Mouse (Mus musculus) heart, embryonic 14.5 days (tissue): ENCODE measurements around the gene Myl7. TPM values are rescaled to one million over a fixed set of nuclear protein-coding genes. Genes with fewer than 3 reads are reported as not detected.

Source experiments
- ATAC-seq: fragments of 200-750 bp; cut with Nextera tagmentation; 2 replicates; pipeline ENCODE4 v1.8.0; 2017; ENCODE audit warnings: low read depth, moderate TSS enrichment; ENCODE audit not compliant: insufficient number of reproducible peaks, insufficient read depth, low FRiP score
- H3K27ac ChIP-seq, 2 experiments: fragments of 200-500 bp in 1 of 2; fragments of 300-500 bp in 1 of 2; sonication (generic) in 1 of 2; replicated peaks in 1 of 2; 2 replicates each; pipeline ENCODE4 v1.5.1; 2012 to 2014; ENCODE audit warnings: low read depth in 2 of 2, low read length in 2 of 2, control low read depth in 1 of 2, mild to moderate bottlenecking in 1 of 2, mixed read lengths in 1 of 2; ENCODE audit not compliant: control insufficient read depth in 1 of 2, insufficient read depth in 1 of 2
- H3K27me3 ChIP-seq: fragments of 300-500 bp; sonication (generic); 2 replicates; pipeline ENCODE4 v1.6.1; 2014; ENCODE audit warnings: mild to moderate bottlenecking, low read length, control low read depth; ENCODE audit not compliant: control insufficient read depth, insufficient read depth
- H3K36me3 ChIP-seq: fragments of 300-500 bp; sonication (generic); 2 replicates; pipeline ENCODE4 v1.6.1; 2014; ENCODE audit warnings: mild to moderate bottlenecking, control low read depth, low read length, mixed read lengths; ENCODE audit not compliant: control insufficient read depth, insufficient read depth
- H3K4me1 ChIP-seq, 2 experiments: fragments of 200-500 bp in 1 of 2; fragments of 300-500 bp in 1 of 2; sonication (generic) in 1 of 2; 2 replicates each; pipeline ENCODE4 v1.6.1; 2012 to 2014; ENCODE audit warnings: low read length in 2 of 2, control low read depth in 1 of 2, mixed read lengths in 1 of 2; ENCODE audit not compliant: control insufficient read depth in 2 of 2, insufficient read depth in 2 of 2
- H3K4me2 ChIP-seq: fragments of 300-500 bp; sonication (generic); 2 replicates; pipeline ENCODE4 v1.6.1; 2014; ENCODE audit warnings: mild to moderate bottlenecking, low read length
- H3K4me3 ChIP-seq, 2 experiments: fragments of 200-500 bp in 1 of 2; fragments of 300-500 bp in 1 of 2; sonication (generic) in 1 of 2; 2 replicates each; pipeline ENCODE4 v1.5.1; 2012 to 2014; ENCODE audit warnings: low read length in 2 of 2, mild to moderate bottlenecking in 2 of 2, control low read depth in 1 of 2, low read depth in 1 of 2, moderate library complexity in 1 of 2; ENCODE audit not compliant: control insufficient read depth in 1 of 2, insufficient read depth in 1 of 2
- H3K9ac ChIP-seq: fragments of 300-500 bp; sonication (generic); 2 replicates; pipeline ENCODE4 v1.6.1; 2014; ENCODE audit warnings: mild to moderate bottlenecking, low read length
- H3K9me3 ChIP-seq: fragments of 300-500 bp; sonication (generic); 2 replicates; pipeline ENCODE4 v1.6.1; 2016; ENCODE audit warnings: low read length, control low read depth; ENCODE audit not compliant: control insufficient read depth
- WGBS: fragments of 180-500 bp; shearing (Covaris S2); extraction: QIAGEN DNeasy Blood & Tissue Kit; methylation state at CpG from one replicate; pipeline ENCODE4 v1.1.7; 2014; 5-methylcytosine and 5-hydroxymethylcytosine counted together
- polyA plus RNA-seq: library from polyadenylated mRNA; unstranded; fragments of >200 nt; fragmentation: Nextera tagmentation; extraction: Ambion mirVana; gene quantifications from 2 replicates; pipeline ENCODE4 v1.2.1, GENCODE M21; 2014

Myl7 gene
- polyA plus RNA-seq, 1 experiment from 2014 or later: 7,420 TPM

DNA sequence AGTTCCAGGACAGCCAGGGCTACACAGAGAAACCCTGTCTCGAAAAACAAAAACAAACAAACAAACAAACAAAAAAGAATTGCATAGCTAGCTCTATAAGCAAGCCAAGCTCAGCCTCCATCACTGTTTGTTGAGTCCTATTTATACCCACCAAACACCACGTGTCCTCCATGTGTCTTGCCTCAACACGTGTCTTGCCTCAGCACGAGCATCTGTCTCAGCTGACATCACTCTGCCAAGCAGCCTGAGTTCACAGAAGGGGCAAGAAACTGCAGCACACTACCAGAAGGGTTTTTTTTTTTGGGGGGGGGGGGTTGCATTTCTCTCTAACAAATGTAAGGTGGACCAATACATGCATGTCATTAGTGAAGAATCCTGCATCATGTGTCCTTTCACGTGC lies 48.1 kb downstream of the Myl7 start:
- H3K4me3 ChIP-seq: no peak overlapping the region
- no peak overlapping the region for H3K4me2 ChIP-seq
- WGBS: 42% methylated on average over 5 of the region's 5 CpGs
- H3K4me1 ChIP-seq: peaks cover 30 to 32% of the 10 kb centered on the region in 2 experiments
- H3K9ac ChIP-seq: no peak overlapping the region
- no peaks in the 10 kb centered on the region for H3K36me3 ChIP-seq
- no peaks in the 10 kb centered on the region for H3K27me3 ChIP-seq
- no peak overlapping the region for H3K27ac ChIP-seq
- peaks cover 6% of the 10 kb centered on the region; the same call in 1 of the 2 replicates for H3K9me3 ChIP-seq
- ATAC-seq: no peak

DNA sequence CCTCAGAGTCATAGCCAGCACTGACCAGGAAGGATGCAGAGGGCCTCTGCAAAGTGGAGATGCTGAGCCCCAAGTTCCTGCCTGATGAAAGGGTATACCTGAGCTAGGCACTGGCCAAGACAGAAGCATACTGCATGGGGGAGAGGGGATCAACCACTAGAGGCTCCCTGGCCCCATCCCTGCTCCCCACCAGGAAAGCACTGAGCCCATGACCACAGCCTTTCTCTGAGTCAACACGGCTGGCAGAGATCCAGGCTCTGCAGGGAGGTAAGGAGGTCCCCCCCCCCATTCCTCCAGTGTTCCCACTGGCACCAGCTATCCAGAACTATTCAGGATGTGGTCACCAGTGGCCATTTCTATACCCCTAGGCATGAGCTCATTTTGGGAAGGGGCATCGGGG lies 49.3 kb downstream of the Myl7 start:
- no peak for ATAC-seq
- peaks cover 30 to 31% of the 10 kb centered on the region in 2 experiments for H3K4me1 ChIP-seq
- no peak overlapping the region for H3K9ac ChIP-seq
- H3K4me3 ChIP-seq: no peak overlapping the region
- H3K4me2 ChIP-seq: no peak overlapping the region
- whole genome bisulfite sequencing: 73% methylated on average over 2 of the region's 2 CpGs
- no peaks in the 10 kb centered on the region for H3K36me3 ChIP-seq
- H3K27me3 ChIP-seq: no peaks in the 10 kb centered on the region
- peaks cover 6% of the 10 kb centered on the region; the same call in 1 of the 2 replicates for H3K9me3 ChIP-seq
- H3K27ac ChIP-seq: no peak overlapping the region

GRCm38 (mm10) chr11:5848741-5849140 lies 49.8 kb downstream of the Myl7 start:
- Histone ChIP-seq H3K4me2 (no peak overlapping the region), H3K9me3 (peaks cover 6% of the 10 kb centered on the region; the same call in 1 of the 2 replicates), H3K27ac (no peak overlapping the region; a peak in 1 of 4 replicates), H3K36me3 (no peaks in the 10 kb centered on the region), H3K9ac (no peak overlapping the region), H3K4me1 (peaks cover 30 to 31% of the 10 kb centered on the region in 2 experiments), H3K4me3 (no peak overlapping the region), H3K27me3 (no peaks in the 10 kb centered on the region)
- 43% methylated on average over 6 of the region's 6 CpGs for WGBS
- no peak for ATAC-seq

- peaks cover 23 to 26% of the 10 kb centered on the region in 2 experiments for H3K4me1 ChIP-seq
- H3K36me3 ChIP-seq: no peaks in the 10 kb centered on the region
- no peak overlapping the region for H3K4me2 ChIP-seq
- no peak overlapping the region for H3K9ac ChIP-seq
- 38% methylated on average over 7 of the region's 7 CpGs for WGBS
- H3K27me3 ChIP-seq: no peaks in the 10 kb centered on the region
- no peak overlapping the region for H3K4me3 ChIP-seq
- ATAC-seq: no peak
- H3K9me3 ChIP-seq: peaks cover 11% of the 10 kb centered on the region
- H3K27ac ChIP-seq: peak overlapping the region; percentile 46 to 57
These were observed 51.8 kb downstream of the Myl7 start for GRCm38 (mm10) chr11:5846639-5847345.

Other genes with a start within 250 kb of the Myl7 start
- gene Mrps24, start 183.1 kb downstream of the Myl7 start, polyA plus RNA-seq: 219 and 235 TPM in 2 replicates
- gene Urgcp, start 136.4 kb downstream of the Myl7 start, polyA plus RNA-seq: 19.9 and 22.1 TPM in 2 replicates
- gene Dbnl, start 110.3 kb downstream of the Myl7 start, polyA plus RNA-seq: 65.6 and 71.2 TPM in 2 replicates
- gene Pgam2, start 95.0 kb downstream of the Myl7 start, polyA plus RNA-seq: 1,077 and 1,126 TPM in 2 replicates
- gene Polm, start 60.8 kb downstream of the Myl7 start, polyA plus RNA-seq: 5.6 and 7.0 TPM in 2 replicates
- gene Aebp1, start 36.8 kb downstream of the Myl7 start, polyA plus RNA-seq: 25.0 and 32.8 TPM in 2 replicates
- gene Pold2, start 20.5 kb downstream of the Myl7 start, polyA plus RNA-seq: 77.0 and 86.2 TPM in 2 replicates
- gene Gck, start 51.3 kb upstream of the Myl7 start, polyA plus RNA-seq: 0.39 and 0.65 TPM in 2 replicates
- 17.8 and 19.1 TPM in 2 replicates for gene Ykt6, start 56.9 kb upstream of the Myl7 start, polyA plus RNA-seq
- gene Camk2b, start 167.6 kb upstream of the Myl7 start, polyA plus RNA-seq: 2.4 and 2.5 TPM in 2 replicates